Mouse (Mus musculus): ENCODE measurements around the gene Vamp5.

Gene Vamp5

GRCm38 (mm10) chr6:72346261-72346660 is 34.0 kb downstream of the Vamp5 start:
- no peak for DNase-seq (ENCODE audit: low spot score in 2 of 2)

- no peak for DNase-seq (ENCODE audit: low spot score in 2 of 2)
Measured at GRCm38 (mm10) chr6:72345633-72346032, 34.6 kb downstream of the Vamp5 start.

GRCm38 (mm10) chr6:72345074-72345567 is 35.1 kb downstream of the Vamp5 start, which contains the start of gene Usp39:
Gene Usp39 (minus strand): TSS chr6:72345184.
- DNase-seq (ENCODE audit: low spot score in 2 of 2), result peak; percentile 94

GRCm38 (mm10) chr6:72344396-72345073 is 35.7 kb downstream of the Vamp5 start:
- no peak for DNase-seq (ENCODE audit: low spot score in 2 of 2)

GRCm38 (mm10) chr6:72340481-72340880 is 39.8 kb downstream of the Vamp5 start:
- no peak for DNase-seq (ENCODE audit: low spot score in 2 of 2)

GRCm38 (mm10) chr6:72333111-72333510 is 47.2 kb downstream of the Vamp5 start:
- DNase-seq (ENCODE audit: low spot score in 2 of 2), result peak in 1 of 2 experiments; percentile 50

GRCm38 (mm10) chr6:72330133-72330532 is 50.1 kb downstream of the Vamp5 start:
- no peak for DNase-seq (ENCODE audit: low spot score in 2 of 2)

GRCm38 (mm10) chr6:72329019-72329418 is 51.2 kb downstream of the Vamp5 start:
- no peak for DNase-seq (ENCODE audit: low spot score in 2 of 2)

- DNase-seq (ENCODE audit: low spot score in 2 of 2), result no peak
Measured at GRCm38 (mm10) chr6:72326274-72326673, 54.0 kb downstream of the Vamp5 start.

GRCm38 (mm10) chr6:72323786-72324508 is 56.3 kb downstream of the Vamp5 start:
- DNase-seq (ENCODE audit: low spot score in 2 of 2), result no peak

- no peak for DNase-seq (ENCODE audit: low spot score in 2 of 2)
Measured at GRCm38 (mm10) chr6:72322936-72323335, 57.3 kb downstream of the Vamp5 start.

GRCm38 (mm10) chr6:72319019-72319418 is 61.2 kb downstream of the Vamp5 start:
- DNase-seq (ENCODE audit: low spot score in 2 of 2), result peak in 1 of 2 experiments; percentile 58

Measured in heart, adult 9 months (tissue).